Mouse (Mus musculus) ovary, postnatal 14 days (tissue): Measurements from ENCODE around the gene Rmnd5a.

ENCODE experiments used
- DNase-seq: peaks from one replicate; pipeline ENCODE4 v3.0.0; 2022; ENCODE audit warnings: low spot score

The Rmnd5a gene

DNA sequence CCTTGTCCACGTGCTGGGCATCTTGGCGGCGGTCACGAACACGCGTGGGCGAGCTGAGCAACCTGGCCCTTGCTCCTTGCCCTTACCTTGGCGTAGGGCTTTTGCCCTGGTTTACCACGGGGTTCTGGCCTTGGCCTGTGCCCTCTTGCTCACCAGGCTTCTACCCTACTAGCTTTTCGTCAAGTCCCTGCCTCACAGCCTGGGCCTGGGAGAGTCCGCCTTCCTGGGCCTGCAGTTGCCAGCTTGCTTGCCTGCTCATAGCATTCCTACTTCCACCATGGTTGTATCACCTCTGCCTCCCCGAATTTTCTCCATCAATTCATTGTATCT, 779 bp upstream of the Rmnd5a start:
- DNase-seq = no peak

DNA sequence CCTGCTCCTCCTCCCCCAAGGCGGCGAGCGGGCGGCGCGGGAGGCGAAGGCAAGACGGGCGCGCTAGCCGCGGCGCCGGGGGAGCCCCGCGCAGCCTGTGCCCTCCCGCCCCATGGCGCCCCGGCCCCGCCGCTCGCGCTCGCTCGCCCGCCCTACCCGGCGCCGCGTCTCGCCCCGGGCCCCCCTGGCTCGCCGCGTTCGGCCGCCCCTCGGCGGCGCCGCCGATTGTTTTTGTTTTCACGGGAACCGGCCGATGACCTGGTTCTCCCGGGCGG, 283 bp downstream of the Rmnd5a start:
- DNase-seq = no peak

DNA sequence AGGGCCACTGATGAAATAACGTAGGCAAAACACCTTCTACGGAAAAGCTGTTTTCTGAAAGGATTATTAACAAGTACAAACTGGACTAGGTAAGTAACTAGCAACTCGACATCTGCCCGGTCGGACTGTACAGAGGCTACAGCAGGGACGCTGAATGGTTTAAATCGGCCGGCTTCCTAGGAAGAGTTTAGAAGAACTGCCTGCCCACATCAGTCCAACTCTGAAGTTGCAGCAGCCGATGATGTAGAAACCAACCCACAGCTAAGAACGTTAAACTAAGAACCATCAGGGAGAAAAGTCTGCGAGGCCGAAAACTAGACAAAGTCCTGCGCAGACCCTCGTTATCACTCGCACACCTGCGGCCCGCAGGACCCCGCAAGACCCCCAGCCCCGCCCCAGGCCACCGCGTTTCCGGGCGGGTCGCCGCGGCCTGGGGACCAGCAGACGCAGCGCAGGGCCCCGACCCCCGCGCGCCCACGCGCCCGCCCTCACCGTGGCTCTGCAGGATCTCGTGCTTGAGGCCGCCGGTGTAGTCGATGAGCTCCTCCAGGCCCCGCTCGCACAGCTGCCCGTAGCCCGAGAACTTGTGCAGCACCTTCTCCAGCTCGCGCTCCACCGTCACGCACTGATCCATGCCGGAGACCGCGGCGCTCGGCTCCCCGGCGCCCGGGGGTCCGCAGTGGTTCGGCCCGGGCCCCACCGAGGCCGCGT, 776 bp downstream of the Rmnd5a start:
- peak; percentile 51 for DNase-seq

DNA sequence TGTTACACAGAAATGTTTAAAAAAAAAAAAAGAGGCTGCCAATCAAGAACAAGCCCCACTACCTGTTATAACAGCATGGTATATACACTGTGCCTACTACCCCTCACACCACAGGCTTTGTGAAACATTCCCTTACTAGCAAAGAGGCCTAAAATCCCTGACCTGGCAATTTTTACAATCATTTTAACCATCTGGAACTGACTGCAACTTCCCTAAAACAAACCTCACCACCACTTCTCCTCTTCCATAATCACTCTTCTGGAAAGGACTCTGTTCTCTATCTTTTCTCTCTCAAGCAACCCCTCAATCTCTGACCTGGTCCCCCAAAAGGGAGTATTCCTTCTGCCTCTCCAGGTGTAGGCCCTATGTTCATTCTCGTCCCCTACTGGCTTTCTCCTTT, 2.4 kb downstream of the Rmnd5a start:
- DNase-seq = no peak

DNA sequence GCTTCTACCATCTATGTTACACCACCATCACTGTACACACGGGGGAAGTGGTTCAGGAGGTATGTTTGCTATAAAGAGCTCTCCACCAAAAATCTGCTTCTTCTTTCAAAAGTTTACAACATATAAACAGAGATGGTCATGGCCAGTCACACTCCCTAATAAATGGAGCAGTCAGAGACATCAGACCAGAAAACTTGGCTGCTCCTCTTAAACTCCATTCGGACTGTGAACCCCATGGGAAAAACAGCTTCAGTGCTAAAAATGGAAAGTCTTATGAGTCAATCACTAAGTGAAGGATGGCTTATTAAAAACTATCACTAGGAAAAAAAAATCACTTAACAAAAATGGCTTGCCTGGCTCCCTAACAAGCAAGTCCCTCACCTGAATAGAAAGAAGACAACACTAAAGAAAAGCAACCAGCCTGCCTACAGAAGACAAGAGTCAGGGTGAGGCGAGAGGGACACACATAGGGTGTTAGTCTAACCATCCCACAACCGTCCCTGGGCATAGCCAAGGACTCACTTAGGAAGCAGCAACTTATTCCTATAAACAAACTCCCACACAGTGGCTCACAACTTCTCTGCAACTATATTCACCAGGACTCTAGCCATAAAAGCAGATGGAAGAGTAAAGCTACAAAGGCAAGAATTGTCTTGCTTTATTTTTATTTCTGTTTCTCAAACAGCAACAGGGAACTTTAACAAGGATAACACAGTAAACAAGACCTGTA, 12.3 kb downstream of the Rmnd5a start:
- DNase-seq = no peak

DNA sequence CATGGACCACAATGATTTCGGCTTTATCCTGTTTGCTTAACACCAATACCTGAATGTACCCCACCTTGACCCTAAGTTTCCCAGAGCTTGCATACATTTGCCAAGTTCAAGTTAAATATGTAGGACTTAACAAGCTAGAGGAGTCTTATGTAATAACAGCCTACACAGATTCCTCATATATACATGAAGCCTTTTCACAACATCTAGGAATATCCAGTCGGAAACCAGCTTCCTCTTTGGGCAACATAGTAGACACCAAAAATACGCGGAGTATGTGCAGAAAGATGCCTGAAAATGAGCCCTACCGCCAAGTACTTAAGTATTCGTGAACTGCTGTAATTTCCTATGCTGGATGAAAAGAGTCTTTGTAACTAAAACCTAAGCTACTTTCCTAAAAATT, 14.8 kb downstream of the Rmnd5a start:
- DNase-seq = no peak

DNA sequence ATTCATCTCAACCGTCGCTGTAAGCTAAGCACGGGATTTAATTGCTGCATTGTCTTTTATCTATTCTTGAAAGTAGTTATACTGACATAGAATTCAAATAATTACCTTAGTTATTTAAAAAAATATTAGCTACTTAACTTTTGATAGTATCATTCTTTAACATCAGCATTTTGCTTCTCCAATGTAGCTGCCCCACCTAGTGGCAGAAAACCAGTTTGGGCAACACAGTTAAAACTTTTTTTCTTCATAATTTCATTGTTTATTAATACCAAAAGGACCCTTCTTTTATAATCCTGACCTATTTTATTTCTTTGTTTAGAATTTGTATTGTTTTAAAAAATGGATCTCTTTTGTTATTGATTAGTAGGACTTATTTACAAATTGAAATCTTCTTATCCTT, 17.3 kb downstream of the Rmnd5a start:
- DNase-seq = no peak

DNA sequence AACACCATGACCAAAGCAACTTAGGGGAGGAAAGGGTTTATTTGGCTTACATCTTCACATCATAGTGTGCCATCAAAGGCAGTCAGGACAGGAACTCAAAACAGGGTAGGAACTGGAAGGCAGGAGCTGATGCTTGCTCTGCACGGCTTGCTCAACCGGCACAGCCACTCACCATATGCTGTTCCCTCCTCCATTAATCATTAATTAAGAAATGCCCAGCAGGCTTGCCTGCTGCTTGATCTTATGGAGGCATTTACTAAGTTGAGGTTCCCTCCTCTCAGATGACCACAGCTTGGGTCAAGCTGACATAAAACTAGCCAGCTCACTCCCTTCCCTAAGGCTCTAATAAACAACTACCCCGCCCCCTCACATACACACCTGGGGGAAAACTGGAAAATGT, 18.3 kb downstream of the Rmnd5a start:
- DNase-seq = no peak

DNA sequence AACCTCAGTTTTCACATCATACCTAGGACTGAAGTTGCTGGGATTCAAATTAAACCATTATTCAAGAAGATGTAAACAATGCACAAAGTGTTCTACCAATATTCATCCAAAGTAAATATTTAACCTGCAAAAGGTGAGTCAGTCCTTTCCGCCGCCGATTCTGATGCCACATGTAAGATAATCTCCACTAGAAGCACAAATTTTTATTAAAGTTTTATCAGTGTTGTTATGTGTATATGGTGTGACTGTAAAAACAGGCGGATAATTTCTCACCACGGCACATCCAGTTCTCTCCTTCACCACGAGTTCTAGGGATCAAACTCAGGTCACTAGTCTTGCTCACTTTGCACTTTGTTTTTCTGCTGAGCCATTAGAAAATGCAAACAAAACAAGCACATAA, 19.6 kb downstream of the Rmnd5a start:
- DNase-seq = no peak

DNA sequence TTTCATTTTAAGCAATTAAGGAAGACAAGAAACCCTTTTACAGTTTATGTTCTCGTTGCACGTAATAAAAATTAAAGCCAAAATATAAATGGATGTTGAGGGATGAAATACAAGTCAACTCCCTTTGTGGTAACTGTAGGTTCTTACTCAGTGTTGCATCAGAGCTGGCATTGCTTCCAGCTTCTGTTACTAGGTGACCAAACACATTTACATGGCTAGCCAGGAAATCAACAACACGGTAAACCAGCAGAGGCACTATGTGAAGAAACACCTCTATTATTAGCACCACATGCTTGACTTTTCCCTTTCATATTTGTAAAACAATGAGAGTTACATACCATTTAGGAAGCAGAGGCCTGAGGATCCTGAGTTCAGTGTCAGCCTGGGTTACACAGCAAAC, 21.6 kb downstream of the Rmnd5a start:
- no peak for DNase-seq

DNA sequence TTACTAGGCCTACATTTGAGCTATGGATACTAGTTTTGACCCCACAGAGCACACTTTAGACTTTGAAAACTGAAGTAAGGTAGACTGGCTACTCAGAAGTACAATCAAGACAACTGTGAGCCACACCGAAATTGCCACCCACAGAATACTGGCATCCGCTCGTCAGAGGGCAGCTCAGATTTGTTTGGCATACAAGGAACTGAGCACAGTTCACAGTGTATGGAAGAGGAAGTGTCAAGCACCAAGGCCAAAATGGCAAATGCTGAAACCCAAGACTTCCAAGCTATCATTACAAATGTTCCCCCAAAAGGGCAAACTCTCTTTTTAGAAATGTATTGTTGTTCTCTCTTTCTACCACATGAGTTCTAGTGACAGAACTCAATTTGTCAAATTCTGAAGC, 25.0 kb downstream of the Rmnd5a start:
- DNase-seq = no peak

DNA sequence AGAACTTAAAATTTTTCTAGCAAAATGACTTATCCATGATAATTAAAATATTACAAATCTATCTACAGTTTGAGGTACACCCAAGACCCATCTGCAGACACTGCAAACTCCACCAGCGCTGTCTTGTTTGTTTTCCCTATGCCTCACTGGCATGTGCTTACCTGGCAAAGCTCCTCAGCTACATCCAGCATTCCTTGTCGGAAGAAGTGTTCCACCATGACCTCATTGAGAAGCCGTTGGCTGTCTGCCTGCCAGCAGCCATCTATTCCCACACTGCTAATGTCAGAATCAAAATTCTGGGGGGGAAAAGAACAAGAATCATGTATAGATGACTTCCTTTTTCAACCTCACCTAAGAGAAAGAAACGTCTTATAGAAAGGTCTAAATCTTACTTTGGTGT, 25.8 kb downstream of the Rmnd5a start:
- DNase-seq = no peak

DNA sequence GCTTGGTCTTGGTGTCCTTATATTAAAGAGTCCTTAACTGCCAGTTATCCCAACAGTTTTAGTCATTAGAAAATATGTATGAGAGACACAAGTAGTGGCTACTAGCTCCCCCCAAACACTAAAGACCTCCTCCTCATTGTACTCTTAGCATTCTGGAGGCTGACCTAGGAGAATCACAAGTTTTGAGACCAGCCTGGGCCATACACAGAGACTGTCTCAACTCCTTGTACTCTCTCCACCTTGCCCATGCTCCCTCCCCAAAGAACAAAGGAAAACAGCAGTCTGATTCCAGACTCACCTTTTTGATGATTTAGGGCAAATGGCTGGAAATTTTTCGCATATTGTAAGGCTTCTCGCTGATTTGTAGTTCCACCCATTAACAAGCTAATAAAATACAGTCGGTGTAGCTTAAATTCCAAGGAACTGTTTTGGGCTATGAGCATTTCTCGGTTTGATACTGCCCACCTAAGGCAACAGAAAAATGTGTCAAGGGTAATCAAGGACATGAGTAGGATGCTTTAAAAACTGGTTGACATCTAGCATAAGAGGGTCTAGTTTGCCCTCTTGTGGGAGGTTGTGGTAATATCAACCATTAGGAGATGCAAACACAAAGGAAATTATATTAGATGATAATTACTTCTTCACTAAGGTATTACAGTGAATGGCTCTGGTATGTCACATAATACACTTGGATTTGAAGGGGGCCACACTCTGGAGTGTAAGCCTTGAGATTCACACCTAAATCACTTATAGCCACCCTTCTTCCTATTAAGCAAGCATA, 41.4 kb downstream of the Rmnd5a start:
- peak; percentile 13 for DNase-seq

DNA sequence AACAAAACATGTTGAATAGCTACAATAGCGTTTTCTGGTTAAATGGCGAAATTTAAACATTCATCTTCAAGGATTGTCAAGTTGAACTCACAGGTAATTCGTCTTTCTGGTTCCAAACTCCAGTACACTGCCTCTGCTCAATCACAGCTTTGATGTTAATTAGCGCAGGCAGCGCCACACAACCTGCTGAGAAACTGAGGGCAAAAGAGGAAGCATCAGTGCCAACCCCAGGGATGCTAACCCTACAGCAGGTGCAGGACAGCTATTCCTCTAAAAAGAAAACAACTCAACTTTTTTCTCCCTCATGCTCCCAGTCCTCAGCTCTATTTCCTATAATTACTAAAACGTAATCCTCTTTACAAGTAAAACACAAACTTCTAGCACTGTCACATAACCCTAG, 43.7 kb downstream of the Rmnd5a start:
- no peak for DNase-seq

DNA sequence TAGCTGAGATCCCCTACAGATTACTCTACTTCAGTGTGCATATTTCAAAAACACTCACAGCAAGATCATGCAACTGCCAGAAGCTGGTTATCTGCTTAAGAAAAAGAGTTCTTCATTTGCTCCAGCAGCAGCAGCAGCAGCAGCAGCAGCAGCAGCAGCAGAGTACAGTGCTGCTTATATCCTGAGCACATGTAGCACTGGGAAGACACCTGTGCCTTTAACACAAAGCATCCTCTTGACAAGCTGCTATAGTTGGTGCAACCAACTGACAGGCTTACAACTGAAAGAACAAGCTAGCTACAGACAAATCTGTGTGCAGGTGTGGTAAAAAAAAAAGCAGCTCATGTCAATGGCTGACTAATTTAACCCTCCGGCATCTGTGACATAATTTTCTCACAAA, 44.4 kb downstream of the Rmnd5a start:
- no peak for DNase-seq

DNA sequence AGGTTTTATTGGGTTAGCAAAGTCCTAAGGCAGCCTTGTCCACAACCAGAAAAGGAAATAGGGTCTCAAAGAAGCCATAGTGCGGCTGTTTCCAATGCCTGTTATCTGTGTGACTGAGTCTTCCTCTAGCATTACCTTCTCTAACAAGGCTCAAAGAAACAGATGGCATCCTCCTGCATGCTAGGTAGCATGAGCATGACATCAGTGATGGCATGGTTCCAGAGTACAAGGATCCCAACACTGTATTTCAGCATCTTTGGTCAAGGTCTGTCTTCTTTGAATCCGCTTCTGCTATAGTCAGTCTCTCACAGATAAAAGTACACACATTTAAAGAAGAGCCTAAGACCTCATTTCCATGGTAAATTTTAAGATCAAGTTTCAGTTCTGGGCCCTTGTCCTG, 49.9 kb downstream of the Rmnd5a start:
- no peak for DNase-seq

DNA sequence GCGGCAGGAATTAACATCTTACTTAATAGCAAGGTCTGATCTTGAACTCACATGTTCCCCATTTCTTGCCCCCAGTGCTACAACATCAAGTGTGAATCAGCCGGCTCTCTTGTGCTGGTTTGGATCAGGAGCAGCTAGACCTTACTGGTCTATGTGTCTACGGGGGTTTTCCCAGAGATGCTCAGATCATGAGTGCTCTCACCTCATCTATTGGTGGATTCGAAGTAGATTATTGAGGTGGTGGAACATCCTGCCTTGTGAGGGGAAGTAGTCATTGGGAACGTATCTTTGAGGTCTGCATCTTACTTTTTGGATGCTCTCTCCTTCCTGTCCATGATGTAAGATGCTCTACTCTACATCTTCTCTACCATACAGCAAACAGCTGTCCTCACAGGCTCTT, 58.8 kb downstream of the Rmnd5a start:
- DNase-seq = no peak

DNA sequence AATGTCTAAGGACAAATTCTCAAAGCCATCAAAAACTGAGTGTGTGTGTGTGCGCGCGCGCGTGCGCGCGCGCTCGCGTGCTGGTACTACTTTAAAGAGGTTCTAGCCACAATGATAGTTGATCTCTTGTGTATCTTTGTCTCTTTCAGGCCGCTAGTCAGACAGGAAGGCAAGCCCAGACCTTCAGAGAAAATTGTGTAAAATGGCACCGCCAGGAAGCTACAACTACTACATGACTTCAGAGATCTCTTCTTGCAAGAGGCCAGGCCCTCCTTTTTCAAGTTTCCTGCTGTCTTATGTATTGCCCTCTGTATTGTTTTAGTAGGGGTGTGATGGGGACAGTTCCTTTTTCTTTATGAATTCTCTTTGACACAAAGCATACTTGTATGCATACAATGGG, 63.7 kb downstream of the Rmnd5a start:
- no peak for DNase-seq

DNA sequence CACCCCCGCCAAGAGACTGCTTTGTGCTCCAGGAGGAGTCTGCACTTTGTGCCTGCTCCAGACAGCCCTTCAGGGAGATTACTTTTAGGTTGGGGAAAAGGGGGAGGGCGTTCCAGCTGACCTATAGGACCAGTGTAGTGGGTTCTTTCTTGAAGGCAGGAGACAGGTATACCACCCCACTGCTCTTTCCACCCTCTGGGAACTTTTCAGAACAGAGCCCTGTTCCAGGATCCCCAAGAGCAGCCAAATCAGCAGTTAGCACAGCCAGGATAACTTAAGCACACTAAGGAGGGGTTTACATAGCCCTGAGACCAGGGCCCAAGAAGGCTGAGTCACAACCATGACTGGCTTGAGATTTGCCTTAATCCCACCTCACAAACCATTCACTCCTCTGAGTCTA, 65.5 kb downstream of the Rmnd5a start:
- no peak for DNase-seq

DNA sequence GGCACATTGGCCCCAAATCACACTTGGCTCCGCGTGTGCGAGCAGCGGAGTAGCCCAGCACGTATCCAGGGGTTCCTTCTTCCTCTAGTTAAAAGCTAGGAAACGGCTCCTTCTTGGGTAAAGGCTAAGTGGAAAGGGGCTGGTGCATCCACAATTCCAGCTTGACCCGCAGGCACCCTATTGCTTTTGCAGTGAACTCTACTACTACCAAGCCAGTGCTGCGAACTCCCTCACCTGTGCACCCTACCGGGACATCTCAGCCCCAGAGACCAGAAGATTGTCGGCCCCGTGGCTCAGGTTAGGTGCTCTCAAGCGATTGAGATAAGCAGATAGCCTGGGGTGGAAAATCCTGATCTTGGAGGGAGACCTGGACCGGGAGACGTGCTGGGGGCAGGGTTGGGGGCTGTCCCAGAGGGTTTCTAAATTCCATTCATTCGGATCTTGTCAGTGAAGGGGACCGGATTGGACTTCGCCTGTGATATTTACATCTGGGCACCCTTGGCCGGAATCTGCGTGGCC, 66.1 kb downstream of the Rmnd5a start:
- DNase-seq = no peak

DNA sequence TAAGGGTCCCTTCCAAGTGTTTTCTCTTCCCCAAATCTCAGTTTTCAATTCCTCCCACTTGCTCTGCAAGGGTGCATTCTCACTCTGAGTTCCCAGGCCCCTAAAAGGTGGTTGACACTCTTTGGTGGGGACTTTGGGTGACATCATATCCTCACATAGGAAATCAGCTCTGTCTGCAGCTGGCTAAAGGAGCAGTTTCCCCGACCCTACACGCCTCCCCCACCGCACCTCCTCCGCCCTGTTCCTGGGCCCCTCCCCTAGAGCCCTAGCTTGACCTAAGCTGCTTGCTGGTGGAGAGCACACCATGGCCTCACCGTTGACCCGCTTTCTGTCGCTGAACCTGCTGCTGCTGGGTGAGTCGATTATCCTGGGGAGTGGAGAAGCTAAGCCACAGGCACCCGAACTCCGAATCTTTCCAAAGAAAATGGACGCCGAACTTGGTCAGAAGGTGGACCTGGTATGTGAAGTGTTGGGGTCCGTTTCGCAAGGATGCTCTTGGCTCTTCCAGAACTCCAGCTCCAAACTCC, 67.1 kb downstream of the Rmnd5a start, which contains the start of gene Cd8a:
TSS of gene Cd8a (plus strand) at position 179 of the 527 bp plus-strand sequence.
- DNase-seq = no peak

DNA sequence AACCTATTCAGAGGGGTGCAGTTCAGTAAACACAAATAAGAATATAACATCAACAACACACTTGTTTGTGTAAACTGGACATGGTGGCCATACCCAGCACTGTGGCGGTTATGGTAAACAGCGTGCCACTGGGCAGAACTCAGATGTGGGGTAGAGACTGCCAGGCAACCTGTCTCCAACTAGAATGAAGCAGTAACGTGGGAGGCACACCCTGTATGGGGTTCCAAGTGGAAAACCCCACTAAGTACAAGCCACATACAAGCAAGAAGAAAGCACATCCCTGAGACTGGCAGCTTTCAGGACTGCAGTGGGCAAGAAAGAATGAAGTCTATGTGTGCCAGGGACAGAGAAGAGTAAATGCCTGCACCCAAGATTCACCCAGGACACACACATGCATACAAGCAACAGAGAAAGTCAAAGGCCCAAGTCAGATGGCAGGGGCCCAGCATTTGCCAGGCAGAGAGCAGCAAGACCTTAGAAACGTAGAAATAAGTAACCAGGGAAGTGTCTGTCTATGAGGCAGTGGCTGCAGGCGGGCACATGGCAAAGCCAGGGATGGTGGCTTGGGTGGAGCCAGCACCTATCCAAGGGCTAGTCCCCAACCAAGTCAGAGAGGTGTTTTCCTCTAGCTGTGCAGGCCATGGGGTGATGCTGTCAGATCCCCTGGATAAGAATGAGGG, 68.3 kb downstream of the Rmnd5a start:
- no peak for DNase-seq
